Mouse (Mus musculus) right cerebral cortex, adult 18-20 months (tissue): ENCODE results near the gene Lgals4.
"Not testable (repeated sequence)": the region's sequence is repeated elsewhere in the genome, so short reads cannot be mapped to it uniquely, and the experiment has no call there.

Experiments used
- DNase-seq: peaks from one replicate; pipeline ENCODE4 v3.0.0; 2022; ENCODE audit warnings: mixed read lengths

The Lgals4 gene

DNA sequence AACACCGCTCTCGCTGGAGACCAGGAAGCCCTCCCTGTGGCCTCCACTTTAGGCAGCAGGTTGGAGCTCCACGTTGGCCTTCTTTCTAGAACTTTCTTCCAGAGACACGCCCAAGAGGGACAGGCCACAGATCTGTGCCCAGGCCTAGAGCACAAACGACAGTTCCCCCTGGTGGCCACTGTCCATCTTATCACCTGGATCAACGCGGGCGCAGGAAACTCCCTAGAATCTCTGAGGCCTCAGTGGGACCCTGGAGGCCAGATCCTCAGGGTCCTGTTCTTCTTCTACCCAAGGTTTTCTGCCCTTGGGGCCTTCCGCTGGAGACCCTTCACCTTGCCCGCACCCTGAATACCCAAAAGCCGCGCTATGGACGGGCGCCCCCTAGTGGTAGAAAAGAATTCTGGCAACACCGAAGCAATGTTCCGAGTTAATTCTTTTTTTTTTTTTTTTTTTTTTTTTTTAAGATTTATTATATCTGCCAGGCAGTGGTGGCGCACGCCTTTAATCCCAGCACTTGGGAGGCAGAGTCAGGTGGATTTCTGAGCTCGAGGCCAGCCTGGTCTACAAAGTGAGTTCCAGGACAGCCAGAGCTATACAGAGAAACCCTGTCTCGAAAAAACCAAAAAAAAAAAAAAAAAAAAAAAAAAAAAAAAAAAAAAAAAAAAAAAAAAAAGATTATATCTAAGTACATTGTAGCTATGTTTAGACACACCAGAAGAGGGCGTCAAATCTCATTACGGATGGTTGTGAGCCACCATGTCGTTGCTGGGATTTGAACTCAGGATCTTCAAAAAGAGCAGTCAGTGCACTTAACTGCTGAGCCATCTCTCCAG is 34.1 kb downstream of the Lgals4 start:
- DNase-seq: peak; percentile 49

DNA sequence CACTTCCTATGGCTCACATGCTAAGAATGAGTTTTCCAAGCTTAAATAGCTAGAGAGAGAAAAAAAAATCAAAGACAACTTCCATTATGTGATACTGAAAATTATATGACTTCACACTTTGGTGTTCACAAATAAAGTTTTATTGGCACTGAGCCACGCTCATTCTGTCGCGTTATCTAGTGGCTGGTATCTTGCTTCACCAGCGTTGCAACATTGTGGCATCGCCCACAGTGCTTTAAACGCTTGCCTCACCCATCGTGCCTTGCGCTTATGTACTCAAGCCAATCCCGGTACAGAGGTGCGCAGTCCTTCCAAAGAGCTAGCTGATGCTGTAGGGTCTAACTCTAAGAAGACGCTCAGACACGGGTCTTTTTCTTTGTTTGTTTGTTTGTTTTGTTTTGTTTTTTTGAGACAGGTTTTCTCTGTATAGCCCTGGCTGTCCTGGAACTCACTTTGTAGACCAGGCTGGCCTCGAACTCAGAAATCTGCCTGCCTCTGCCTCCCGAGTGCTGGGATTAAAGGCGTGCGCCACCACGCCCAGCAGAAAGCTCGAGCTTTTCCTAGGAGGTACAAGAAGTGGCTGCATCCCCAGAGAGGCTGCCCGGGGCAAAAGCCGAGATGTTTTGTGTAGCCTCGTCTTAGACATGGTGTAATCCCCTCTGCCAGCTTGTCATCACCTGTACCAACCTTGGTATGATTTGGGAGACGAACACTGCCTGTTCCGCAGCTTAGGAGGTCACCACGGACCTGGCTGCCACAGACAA is 37.4 kb downstream of the Lgals4 start:
- DNase-seq: no peak

DNA sequence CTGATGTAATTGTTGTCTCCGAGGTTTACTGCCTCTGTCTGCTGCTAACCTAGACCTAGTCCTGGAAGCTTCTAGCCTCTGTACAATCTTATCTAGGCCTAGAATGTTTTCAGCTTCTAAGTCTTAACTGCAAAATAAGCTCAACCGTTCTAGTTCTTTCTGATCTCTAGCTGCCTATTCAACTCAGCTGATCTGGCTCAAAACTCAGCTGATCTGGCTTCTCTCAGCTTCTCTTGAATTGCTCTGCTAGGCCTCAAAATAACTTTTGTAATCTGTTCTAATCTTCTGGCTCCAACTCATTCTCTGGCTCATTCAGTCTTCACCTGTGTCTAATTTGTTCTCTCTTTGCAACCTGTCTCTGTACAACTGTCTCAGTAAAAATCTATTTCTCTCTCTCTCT is 40.9 kb downstream of the Lgals4 start:
- DNase-seq: no peak

DNA sequence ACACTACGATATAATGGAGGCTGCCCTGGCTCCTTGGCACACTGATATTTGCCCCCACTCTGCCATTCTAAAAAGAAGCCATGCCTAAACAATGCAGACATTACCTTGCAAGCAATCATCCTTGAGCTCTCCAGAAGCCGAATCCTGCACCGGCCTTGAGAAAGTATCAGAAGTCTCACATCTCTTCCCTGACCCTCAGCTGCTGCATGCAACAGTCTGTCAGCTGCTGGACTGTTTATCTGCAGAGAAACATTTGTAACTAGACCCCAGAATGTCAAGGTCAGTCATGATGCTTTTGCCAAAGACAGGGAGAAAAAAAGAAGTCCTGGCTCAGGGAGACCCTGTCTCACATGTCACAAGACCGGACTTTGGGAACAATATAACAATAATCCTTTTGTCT is 42.4 kb downstream of the Lgals4 start:
- DNase-seq: no peak

DNA sequence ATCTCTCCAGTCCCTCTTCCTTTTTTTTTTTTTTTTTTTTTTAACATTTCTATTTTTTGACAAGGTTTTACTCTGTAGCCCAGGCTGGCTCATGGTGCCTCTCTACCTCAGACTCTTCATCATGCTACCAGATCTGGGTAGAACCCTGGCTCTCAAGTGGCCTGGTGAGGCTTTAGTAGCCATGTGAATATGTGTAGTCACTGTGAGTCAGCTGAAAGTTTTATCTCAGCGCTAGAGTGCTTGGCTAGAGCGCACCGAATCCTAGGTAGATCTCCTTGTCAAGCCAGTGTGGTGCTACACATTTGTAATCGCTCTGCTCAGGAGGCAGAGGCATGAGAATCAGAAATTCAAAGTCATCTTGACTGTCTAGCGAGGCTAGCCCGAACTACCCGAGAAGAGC is 43.5 kb downstream of the Lgals4 start:
- DNase-seq: no peak

DNA sequence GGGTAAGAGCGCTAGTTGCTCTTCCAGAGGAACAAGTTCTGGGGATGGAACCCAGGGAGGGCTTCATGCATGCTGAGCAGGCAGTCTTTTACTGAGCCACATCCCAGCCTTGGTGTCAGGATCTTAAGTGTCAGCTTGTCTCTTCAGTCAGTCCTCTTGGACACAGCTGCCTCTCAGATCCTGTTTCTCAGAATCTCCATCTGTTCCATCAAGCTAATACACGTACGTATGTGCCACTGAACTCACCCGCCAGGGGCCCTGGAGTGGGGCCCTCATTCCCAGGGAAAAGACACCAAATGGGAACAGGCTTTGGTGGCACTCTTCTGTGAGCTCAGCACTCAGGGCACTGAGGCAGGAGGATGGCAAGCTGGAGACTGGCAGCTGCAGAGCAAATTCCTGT is 44.2 kb downstream of the Lgals4 start:
- no peak for DNase-seq

DNA sequence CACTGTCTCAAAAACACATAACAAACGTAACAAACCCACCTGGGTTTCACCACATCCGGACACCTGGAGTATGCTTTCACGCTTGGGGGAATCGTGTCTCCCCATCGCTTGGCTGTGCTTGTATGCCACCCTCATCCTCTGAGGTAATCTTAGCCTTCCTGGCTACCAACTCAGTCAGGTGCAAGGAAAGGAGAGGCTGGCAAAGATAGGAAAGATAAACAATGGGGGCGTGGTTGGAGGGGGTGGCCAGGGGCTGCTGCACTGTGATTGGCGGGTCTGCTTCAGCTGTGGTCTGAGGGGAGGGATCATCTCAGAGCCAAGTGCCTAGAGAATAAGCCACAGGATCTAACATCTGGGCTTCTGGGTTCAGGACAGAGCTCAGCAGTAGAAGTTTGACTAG is 46.0 kb downstream of the Lgals4 start:
- no peak for DNase-seq

DNA sequence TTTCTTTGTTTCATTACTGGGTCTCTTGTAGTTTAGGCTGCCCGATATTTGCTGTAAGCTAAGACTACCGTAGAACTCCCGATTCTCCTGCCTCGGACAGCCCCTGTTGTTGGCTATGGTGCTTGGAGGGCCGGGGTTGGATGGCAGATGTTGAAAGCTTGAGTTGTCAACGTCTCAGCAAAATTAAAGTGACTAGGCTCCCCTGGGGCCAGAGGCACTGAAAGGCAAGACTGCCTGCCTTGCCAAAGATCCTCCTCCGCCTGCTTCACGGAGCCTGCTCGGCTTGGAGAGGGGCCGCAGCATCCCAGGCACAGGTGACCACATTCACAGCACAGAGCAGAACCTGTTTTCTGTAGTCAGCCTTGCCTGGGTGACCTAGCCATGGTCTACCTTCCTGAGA is 46.9 kb downstream of the Lgals4 start:
- DNase-seq: no peak

DNA sequence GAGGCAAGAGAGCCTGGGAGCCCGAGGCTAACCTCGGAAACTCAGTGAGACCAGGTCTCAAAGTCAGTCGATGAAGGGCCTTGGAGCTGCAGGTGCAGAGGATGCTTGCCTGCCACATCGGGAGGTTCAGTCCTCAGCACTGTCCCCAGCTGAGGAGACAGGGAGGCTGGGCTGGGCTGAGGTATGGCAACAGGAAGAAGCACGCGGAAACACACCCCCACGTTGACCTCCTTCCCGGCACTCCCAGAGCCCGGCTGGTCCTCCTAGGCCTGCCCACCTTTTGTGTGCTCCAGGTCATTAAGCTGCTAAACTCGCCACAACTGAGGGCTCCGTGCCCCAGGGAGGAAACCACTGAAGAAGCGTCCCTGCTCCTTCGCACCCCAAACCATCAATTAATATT is 47.5 kb downstream of the Lgals4 start, which contains the start of gene Capn12:
Gene Capn12 (plus strand): TSS at position 224 of the 400 bp plus-strand sequence.
- no peak for DNase-seq

DNA sequence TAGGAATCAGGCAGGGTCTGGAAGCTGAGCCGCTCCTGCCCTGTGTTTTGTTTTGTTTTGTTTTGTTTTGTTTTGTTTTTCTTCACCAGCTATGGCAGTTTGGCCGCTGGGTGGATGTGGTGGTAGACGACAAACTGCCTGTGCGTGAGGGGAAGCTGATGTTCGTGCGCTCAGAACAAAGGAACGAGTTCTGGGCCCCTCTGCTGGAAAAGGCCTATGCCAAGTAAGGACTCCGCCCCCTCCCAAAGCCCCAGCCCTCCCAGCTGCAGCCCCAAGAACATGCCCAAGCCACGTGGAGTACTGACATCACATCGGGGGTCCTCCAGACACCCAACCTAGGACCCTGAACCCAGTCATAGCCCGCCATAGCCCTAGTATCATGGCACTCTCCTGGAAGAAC is 49.4 kb downstream of the Lgals4 start:
- no peak for DNase-seq

DNA sequence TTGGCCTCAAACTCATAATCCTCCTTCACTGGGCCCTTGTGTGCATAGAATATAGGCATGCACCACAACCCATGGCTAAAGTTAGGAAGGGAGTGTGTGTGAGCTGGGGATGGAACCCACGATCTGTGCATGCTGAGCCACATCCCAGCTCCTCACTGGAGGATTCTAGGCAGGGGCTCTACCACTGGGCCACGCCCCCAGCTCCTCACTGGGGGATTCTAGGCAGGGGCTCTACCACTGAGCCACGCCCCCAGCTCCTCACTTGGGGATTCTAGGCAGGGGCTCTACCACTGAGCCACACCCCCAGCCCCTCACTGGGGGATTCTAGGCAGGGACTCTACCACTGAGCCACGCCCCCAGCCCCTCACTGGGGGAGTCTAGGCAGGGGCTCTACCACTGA is 50.0 kb downstream of the Lgals4 start:
- DNase-seq: not testable (repeated sequence)

DNA sequence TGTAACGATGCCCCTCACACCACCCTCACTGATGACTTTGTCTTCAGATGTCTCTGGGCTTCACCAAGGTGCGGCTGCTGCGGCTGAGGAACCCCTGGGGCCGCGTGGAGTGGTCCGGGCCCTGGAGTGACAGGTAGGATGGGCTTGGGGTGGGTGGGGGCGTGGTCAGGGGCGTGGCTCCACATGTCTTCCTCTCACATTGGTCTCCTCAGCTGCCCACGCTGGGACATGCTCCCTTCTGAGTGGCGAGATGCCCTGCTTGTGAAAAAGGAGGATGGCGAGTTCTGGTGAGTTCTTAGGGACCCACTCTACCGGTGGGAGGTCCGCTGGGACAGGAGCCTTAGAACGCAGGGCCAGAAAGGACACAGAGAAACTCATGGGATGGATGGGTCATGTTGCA is 52.8 kb downstream of the Lgals4 start:
- no peak for DNase-seq

DNA sequence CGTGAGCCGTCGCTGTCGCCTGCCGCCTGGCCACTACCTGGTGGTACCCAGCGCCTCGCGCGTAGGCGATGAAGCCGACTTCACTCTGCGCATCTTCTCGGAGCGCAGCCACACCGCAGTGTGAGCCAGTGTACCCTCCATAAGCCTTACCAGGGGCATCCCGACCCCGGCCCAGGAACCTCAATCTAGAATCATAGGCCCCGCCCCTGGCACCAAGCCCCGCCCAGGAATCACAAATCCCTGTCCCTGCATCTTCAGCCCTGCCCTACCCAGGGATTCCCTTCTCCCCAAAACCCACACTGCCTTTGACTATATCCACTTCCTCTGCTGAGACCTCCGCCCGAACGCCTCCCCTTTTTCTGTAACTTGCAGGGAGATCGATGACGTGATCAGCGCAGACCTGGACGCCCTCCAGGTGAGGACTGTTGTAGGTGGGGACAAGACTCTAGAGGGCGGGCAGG is 55.1 kb downstream of the Lgals4 start:
- no peak for DNase-seq
